Mouse (Mus musculus) lung, postnatal 25 days (tissue): ENCODE results near the gene Ctsw.
"Not testable (repeated sequence)": the region's sequence is repeated elsewhere in the genome, so short reads cannot be mapped to it uniquely, and the experiment has no call there.

Experiments
- DNase-seq: peaks from one replicate; pipeline ENCODE4 v3.0.0; 2022; ENCODE audit warnings: low spot score

The Ctsw gene

DNA sequence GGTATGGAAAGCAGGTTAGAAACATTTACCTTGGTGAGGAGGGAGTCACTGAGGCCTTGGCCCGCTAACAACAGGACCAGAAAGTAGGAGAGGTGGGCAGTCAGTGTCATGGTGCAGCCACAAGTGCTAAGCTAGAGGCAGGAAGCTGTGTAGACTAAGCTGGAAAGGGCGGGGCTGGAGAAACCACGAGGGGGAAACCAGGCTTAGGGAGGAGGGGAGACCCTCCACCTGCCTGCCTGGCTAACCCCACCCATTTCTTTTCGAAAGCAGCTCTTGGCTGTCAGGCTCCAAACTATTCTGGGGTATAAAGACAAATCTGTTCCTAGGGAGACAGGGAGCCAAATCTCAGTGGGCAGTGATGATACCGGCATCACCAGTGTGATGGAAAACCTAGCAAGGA lies at the start of gene Ctsw:
TSS of gene Ctsw (minus strand) at position 134 of the 400 bp plus-strand sequence.
- no peak for DNase-seq

- DNase-seq = no peak
These were observed 48.7 kb upstream of the Ctsw start for GRCm38 (mm10) chr19:5516906-5517505.

DNA sequence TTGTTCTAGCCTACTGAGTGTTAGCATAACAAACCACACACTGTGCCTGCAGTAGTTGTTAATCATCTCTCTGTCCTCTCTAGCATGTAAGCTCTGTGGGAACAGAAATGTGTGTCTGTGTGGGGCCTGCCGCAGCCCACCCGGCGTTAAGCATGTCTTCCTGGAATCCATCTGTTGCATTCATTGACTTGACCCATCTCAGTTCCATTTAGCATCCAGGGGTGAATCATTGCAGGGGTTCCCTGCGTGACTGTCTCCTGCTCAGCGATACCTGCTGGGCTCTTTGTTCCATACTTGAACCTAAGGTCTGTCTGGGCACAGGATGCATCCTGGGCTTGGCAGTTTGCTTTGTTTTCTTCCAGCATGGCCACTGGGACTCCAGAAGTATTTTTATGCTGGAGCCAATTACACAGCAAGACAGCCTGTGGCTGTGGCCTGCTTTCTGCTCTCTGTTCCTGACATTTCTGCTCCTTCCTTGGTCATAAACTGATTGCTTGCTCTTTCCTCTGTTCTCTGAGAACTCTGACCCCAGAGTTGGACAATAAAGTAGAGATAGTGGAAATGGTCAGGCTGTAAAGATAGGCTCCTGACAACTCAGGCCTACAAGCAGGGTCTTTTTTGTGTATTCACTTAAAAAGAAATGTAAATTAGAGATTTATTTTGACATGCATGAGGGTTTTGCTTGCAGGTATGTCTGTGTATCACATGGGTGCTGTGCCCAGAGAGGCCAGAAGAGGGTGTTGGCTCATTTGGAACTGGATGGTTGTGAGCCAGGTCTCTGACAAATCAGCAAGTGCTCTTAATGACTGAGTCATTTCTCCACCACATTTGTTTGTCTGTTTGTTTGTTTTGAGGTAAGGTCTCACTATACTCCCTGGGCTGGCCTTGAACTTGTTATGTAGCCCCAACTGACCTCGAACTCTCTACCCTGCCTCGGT lies 47.8 kb upstream of the Ctsw start:
- no peak for DNase-seq

DNA sequence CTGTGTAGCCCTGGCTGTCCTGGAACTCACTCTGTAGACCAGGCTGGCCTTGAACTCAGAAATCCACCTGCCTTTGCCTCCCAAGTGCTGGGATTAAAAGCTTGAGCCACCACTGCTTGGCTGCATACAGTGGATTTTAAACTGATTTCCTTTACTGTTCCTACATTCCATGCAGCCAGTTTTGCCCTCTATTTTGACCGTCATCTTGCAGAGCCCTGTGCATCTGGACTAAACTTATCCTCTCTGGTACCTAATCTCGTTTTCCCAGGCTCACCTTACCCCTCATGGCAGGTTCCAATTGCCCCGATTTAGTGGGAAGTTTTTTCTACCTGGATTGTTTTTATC lies 44.7 kb upstream of the Ctsw start:
- DNase-seq = no peak

DNA sequence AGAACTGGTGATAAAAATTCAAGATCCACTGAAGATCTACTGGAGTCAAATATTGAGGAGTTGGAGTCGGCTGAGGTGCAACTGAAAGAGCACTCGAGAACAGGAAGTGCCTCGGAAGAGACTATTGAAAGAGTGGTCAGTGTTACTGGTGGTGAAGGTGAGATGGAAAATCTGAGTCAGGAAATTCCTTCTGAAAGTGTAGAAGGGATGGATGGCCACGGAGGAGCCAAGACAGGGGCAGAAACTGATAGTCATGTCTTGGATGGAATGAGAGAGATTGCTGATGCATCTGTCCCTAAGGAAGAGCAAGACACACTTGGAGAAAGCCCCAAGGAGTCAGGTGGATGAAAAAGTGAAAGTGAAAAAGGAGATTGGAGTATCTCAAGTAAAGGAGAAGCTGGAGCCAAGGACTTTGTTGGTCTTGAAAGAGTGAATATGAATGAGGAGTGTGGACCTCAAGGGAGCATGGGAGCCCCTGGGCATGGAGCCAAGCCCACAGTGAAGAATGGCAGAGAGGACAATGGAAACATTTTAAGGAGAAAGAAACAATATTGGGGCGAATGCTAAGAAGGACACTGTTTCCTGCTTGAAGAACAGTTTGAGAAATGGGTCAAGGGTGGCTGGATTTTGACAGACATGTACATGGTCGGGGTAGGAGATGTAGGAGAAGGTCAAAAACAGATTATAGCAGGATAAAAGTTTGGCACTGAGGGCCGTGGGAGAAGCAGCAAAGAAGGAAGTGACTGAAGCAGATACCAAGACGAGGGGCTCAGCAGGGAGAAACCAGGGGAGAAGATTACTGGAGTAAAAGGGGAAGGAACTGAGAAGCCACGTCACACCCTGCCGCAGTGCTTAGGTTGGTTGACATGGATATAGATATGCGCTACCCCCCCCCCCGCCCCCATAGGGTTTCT lies 44.0 kb upstream of the Ctsw start:
- no peak for DNase-seq

- DNase-seq = no peak
These were observed 42.8 kb upstream of the Ctsw start for GRCm38 (mm10) chr19:5511074-5511632.

DNA sequence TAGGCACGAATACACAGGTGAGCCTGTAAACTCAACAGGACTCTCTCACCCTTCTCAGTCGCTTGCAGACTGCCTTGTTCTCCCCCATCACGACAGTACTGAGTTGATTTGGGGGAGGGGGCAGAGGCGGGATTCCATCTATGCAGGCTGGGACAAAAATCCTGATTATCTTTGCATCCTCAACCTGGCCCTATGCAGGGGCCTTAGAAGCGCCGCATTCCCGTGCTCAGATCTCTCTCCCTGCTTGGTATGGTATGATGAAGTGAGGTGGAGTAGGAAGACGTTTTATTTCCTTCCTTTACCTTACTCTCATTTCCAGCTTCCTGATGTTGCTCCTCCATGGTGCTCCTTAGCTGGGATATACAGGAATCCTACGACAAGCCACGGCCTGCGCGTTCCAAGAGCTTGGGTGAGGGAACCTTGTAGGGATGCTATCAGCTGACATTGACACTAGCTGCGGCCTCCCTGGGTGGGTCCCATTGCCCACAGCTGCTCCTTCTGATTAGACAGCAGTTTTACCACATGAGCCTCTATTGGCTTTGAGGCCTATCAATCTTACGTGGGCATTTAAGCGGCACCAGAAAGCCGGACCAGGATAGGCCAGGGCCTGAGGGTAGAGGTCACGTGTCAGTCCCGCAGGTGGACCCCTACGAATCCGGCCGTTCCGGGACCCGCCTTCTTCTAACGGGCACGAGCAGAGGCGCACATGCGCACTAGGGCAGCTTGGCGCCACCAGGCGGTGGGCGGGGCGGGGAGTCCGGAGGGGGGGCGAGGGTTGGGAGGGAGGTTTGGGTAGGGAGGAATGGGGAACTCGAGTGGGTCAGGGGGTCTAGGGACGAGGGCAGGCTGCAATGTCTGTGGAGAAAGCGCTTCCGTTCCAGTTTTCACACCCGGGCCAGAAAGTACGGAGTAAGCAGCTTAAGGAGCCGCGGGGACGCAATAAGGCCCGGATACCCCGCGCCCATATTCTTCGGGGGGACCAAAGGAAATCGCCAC lies 42.0 kb upstream of the Ctsw start, which contains the start of gene Snx32:
TSS of gene Snx32 (minus strand) at position 508 of the 996 bp plus-strand sequence.
- DNase-seq = peak; percentile 99

DNA sequence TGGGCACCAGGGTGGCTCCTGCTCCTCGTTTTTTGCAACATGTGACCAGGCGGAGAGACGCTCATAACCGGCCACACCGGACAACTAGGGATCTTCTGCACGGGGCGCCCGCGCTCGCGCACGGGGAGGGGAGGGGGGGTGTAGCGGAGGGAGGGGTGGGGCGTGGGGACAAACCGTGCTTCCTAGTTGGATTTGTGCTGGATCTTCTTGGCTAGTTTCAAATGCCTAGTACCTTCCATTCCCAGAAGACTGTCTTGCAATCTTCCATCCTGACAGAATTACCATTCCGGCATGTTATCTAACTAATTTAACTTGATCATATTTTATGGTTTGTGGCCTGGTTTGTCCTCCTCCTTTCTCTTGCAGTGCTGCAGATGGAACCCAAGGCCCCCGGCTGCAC lies 35.4 kb upstream of the Ctsw start, which contains the start of gene 1700020D05Rik:
TSS of gene 1700020D05Rik (minus strand) at position 101 of the 400 bp plus-strand sequence.
- no peak for DNase-seq

GRCm38 (mm10) chr19:5500330-5500875 lies 32.1 kb upstream of the Ctsw start:
- no peak for DNase-seq

DNA sequence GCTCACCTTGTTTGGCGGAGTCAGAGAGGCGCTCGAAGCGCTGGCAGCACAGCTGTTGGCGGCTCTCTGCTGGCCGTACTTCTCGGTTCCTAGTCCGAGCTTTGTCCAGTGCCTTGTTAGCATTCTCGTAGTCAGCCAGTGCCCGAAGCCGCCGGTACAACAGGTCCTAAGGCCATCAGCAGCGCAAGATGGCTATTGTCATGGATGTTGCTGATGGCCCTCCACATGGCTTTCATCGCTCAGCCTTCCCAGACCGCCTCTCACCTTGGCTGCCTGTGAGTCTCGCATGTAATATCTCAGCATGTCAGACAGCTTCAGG lies 27.7 kb upstream of the Ctsw start:
- no peak for DNase-seq

DNA sequence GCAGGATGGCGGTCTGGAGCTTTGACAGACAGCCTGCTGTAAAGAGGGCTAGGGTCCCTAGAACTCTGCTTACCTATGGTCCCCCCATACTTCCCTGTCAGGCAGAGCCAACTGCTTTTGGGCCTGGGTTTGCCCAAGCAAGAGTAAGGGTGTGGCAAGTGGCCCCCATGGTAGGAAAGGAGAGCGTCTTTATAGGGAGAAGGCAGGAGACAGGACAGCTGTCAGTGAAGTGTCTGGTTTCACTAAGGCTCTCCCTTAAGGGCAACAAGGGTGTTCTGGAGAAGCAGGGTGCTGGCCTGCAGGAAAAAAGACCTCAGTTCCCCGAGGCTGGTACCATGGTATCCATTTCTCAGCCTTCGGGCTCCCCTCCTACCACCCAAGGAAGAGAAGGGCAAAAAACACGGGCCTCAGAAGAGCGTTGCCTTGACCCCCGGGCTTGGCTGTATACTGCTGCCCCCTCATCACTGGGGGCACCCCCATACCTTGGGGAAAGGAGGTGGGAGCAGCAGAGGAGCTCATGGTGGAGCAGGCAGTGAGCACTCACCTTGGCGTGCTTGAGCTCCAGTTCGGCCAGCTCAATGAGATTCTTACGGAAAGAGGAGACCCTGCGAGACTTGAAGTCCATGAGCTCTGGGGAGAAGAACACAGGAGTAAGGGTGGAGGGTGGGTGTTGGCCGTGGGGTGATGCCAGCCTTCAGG lies 27.2 kb upstream of the Ctsw start:
- no peak for DNase-seq

- DNase-seq = no peak
These were observed 26.0 kb upstream of the Ctsw start for GRCm38 (mm10) chr19:5494314-5494713.

DNA sequence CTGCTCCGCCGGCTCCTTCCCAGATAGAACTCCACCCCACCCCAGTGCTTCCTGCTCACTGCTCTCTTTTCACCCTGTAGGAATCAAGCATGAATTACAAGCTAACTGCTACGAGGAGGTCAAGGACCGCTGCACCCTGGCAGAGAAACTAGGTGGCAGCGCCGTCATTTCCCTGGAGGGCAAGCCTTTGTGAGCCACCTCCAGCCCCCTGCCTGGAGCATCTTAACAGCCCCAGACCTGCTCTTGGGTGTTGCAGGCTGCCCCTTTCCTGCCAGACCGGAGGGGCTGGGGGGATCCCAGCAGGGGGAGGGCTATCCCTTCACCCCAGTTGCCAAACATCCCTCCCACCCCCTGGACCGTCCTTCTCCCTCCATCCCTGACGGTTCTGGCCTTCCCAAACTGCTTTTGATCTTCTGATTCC lies 25.0 kb upstream of the Ctsw start:
- not testable (repeated sequence) for DNase-seq

- DNase-seq = no peak
These were observed 24.3 kb upstream of the Ctsw start for GRCm38 (mm10) chr19:5492641-5493040.

- peak; percentile 91 for DNase-seq
These were observed 22.8 kb upstream of the Ctsw start for GRCm38 (mm10) chr19:5490898-5491708.

DNA sequence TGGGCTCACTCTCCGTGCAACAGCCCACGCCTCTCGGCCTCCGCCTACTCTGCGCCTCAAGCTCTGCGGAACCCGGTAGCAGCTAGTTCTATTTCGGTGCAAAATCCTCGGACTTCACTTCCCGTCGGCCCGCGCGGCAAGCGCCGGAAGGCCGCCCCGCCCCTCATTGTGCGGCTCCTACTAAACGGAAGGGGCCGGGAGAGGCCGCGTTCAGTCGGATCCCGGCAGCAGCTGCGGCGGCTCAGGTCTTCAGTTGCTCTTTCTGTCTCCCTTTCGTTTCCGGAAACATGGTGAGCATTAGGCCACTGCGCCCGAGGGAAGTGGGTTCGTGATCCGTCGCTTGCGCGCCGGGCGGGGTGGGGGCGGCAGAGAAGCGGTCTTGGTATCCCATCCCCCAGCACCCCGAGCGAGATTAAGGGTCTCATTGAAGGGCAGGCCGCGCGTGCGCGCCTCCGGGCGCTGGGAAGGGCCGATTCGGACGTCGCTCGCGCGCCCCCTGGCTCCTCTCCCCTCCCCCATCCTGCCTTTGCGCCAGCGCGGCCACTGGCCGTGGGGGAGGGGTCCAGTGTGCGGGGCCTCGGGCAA lies 22.1 kb upstream of the Ctsw start, which contains the start of gene Cfl1:
TSS of gene Cfl1 (plus strand) at position 143 of the 585 bp plus-strand sequence.
- DNase-seq = peak; percentile 97

- not testable (repeated sequence) for DNase-seq
These were observed 21.4 kb upstream of the Ctsw start for GRCm38 (mm10) chr19:5489721-5490120.

GRCm38 (mm10) chr19:5488878-5489571 lies 20.7 kb upstream of the Ctsw start:
- DNase-seq = peak; percentile 99
